Mouse (Mus musculus): ENCODE measurements around the gene Atrx.
A peak's percentile ranks its signal among the peaks of the same experiment; 100 is the strongest.
"Not testable (repeated sequence)": the region's sequence is repeated elsewhere in the genome, so short reads cannot be mapped to it uniquely, and the experiment has no call there.

Atrx gene

GRCm38 (mm10) chrX:105928861-105929477 is at the start of gene Atrx:
Gene Atrx, minus strand, starts transcription at chrX:105929403.
- DNase-seq (ENCODE audit: low read depth, low spot score) = peak; percentile 73

GRCm38 (mm10) chrX:105957091-105957490 is 27.9 kb upstream of the Atrx start:
- DNase-seq (ENCODE audit: low read depth, low spot score) = not testable (repeated sequence)

GRCm38 (mm10) chrX:105953999-105954398 is 24.8 kb upstream of the Atrx start:
- DNase-seq (ENCODE audit: low read depth, low spot score) = no peak

- no peak for DNase-seq (ENCODE audit: low read depth, low spot score)
These were observed 17.2 kb upstream of the Atrx start for GRCm38 (mm10) chrX:105946357-105946756.

- DNase-seq (ENCODE audit: low read depth, low spot score) = no peak
These were observed 10.0 kb upstream of the Atrx start for GRCm38 (mm10) chrX:105939245-105939644.

- no peak for DNase-seq (ENCODE audit: low read depth, low spot score)
These were observed 8.5 kb upstream of the Atrx start for GRCm38 (mm10) chrX:105937736-105938135.

- DNase-seq (ENCODE audit: low read depth, low spot score) = no peak
These were observed 5.1 kb upstream of the Atrx start for GRCm38 (mm10) chrX:105934341-105934740.

- DNase-seq (ENCODE audit: low read depth, low spot score) = no peak
These were observed 355 bp upstream of the Atrx start for GRCm38 (mm10) chrX:105929478-105930038.

- DNase-seq (ENCODE audit: low read depth, low spot score) = peak; percentile 17
These were observed 1.0 kb downstream of the Atrx start for GRCm38 (mm10) chrX:105927941-105928860.

GRCm38 (mm10) chrX:105926121-105926735 is 3.0 kb downstream of the Atrx start:
- no peak for DNase-seq (ENCODE audit: low read depth, low spot score)

GRCm38 (mm10) chrX:105924326-105925070 is 4.7 kb downstream of the Atrx start:
- no peak for DNase-seq (ENCODE audit: low read depth, low spot score)

- no peak for DNase-seq (ENCODE audit: low read depth, low spot score)
These were observed 5.3 kb downstream of the Atrx start for GRCm38 (mm10) chrX:105923896-105924295.

- DNase-seq (ENCODE audit: low read depth, low spot score) = not testable (repeated sequence)
These were observed 6.2 kb downstream of the Atrx start for GRCm38 (mm10) chrX:105922986-105923385.

GRCm38 (mm10) chrX:105921421-105921820 is 7.8 kb downstream of the Atrx start:
- no peak for DNase-seq (ENCODE audit: low read depth, low spot score)

- no peak for DNase-seq (ENCODE audit: low read depth, low spot score)
These were observed 17.5 kb downstream of the Atrx start for GRCm38 (mm10) chrX:105911728-105912127.

- DNase-seq (ENCODE audit: low read depth, low spot score) = no peak
These were observed 27.6 kb downstream of the Atrx start for GRCm38 (mm10) chrX:105901611-105902010.

GRCm38 (mm10) chrX:105886921-105887320 is 42.3 kb downstream of the Atrx start:
- DNase-seq (ENCODE audit: low read depth, low spot score) = no peak

GRCm38 (mm10) chrX:105864367-105864766 is 64.8 kb downstream of the Atrx start:
- peak; percentile 8 for DNase-seq (ENCODE audit: low read depth, low spot score)

GRCm38 (mm10) chrX:105824462-105824861 is 104.7 kb downstream of the Atrx start:
- DNase-seq (ENCODE audit: low read depth, low spot score) = no peak

GRCm38 (mm10) chrX:105794806-105795403 is 134.3 kb downstream of the Atrx start:
- no peak for DNase-seq (ENCODE audit: low read depth, low spot score)

- no peak for DNase-seq (ENCODE audit: low read depth, low spot score)
These were observed 155.9 kb downstream of the Atrx start for GRCm38 (mm10) chrX:105773281-105773680.
